Mouse (Mus musculus): ENCODE results near the gene Gfra1. TPM values are rescaled to one million over a fixed set of nuclear protein-coding genes. Genes with fewer than 3 reads are reported as not detected.
A peak's percentile ranks its signal among the peaks of the same experiment; 100 is the strongest.

Gfra1 gene
- polyA plus RNA-seq, 1 experiment from 2014 or later, result 33.0 TPM

DNA sequence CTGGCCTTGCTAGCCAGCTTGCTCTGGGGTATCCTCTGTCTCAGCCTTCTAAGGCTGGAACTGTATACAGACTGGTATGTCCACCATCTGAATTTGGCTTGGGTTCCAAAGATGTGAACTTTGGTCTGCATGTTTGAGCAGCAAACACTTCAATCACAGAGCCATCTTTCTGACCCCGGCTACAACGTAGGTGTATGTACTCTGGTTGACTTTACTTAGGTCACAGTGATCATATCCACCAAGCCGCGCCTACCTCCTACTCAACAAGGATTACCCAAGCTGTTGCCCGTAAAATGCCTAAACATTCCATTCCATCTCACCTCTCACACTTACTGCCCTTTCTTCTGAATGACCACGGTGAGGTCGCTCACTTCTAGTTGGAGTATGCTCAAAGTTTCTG is 14.5 kb downstream of the Gfra1 start:
- peaks cover 13% of the 10 kb centered on the region for H3K4me1 ChIP-seq
- H3K4me2 ChIP-seq, result no peak overlapping the region
- H3K9ac ChIP-seq, result no peak overlapping the region
- no peaks in the 10 kb centered on the region for H3K9me3 ChIP-seq
- no peak overlapping the region for H3K27ac ChIP-seq
- no peak overlapping the region for H3K4me3 ChIP-seq (replicated peaks)
- H3K27me3 ChIP-seq (replicated peaks), result no peaks in the 10 kb centered on the region
- WGBS, result 77% methylated on average over 7 of the region's 7 CpGs
- no peaks in the 10 kb centered on the region for H3K36me3 ChIP-seq
- ATAC-seq (ENCODE audit: insufficient read depth, low FRiP score, low read depth), result no peak

DNA sequence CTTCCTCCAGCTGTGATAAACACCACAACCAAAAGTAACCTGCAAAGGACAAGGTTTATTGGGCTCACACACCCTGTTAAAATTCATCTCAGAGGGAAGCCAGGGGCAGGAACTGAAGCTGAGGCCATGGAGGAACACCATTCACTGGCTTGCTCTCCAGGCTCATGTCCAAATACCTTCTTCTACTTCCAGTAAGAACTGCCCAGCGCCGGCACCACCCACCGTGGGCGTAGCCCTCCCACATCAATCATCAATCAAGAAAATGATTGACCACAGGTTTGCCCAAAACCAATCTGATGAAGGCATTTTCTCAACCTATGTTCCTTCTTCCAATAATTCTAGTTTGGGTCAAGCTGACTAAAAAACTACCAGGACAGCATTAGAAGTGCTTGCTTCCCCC is 16.9 kb downstream of the Gfra1 start:
- WGBS, result 74% methylated on average over 4 of the region's 4 CpGs
- Histone ChIP-seq H3K27ac (no peak overlapping the region), H3K4me1 (peaks cover 21% of the 10 kb centered on the region), H3K4me2 (no peak overlapping the region), H3K9me3 (no peaks in the 10 kb centered on the region), H3K4me3 (replicated peaks) (no peak overlapping the region), H3K27me3 (replicated peaks) (no peaks in the 10 kb centered on the region), H3K36me3 (no peaks in the 10 kb centered on the region), H3K9ac (no peak overlapping the region)
- no peak for ATAC-seq (ENCODE audit: insufficient read depth, low FRiP score, low read depth)

DNA sequence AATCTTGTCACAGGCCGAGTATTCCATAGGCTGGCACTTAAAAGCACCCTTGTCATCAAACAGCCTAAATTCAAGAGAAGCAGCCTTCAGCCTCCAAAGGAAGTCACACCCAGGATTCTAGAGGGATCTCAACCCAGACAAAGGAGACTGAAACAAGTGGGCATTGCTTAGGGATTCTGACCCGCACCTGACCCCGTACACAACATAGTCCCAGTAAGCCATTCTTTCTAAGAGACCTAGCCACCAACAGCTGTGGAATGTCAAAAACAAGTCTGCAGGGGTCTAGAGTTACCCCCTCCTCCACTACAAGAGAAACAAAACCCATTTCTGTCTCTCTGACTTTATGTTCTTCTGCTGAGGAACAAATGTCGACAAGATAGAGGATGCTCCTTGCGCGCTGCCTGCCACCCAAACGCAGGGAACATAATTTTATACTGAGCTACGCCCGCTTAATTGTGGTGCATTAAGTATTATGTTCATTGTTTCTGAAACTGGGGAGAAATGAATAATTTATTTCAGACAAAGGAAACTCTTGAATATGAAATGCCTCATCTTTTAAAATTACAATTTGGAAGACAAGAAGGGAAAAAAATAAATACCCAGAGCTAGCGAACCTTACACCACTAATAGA is 18.2 kb downstream of the Gfra1 start:
- no peak overlapping the region for H3K4me2 ChIP-seq
- H3K4me3 ChIP-seq (replicated peaks), result no peak overlapping the region
- H3K27ac ChIP-seq, result no peak overlapping the region
- H3K36me3 ChIP-seq, result no peaks in the 10 kb centered on the region
- H3K9ac ChIP-seq, result no peak overlapping the region
- 65% methylated on average over 10 of the region's 10 CpGs for WGBS
- no peaks in the 10 kb centered on the region for H3K27me3 ChIP-seq (replicated peaks)
- peaks cover 21% of the 10 kb centered on the region for H3K4me1 ChIP-seq
- no peaks in the 10 kb centered on the region for H3K9me3 ChIP-seq
- no peak for ATAC-seq (ENCODE audit: insufficient read depth, low FRiP score, low read depth)

DNA sequence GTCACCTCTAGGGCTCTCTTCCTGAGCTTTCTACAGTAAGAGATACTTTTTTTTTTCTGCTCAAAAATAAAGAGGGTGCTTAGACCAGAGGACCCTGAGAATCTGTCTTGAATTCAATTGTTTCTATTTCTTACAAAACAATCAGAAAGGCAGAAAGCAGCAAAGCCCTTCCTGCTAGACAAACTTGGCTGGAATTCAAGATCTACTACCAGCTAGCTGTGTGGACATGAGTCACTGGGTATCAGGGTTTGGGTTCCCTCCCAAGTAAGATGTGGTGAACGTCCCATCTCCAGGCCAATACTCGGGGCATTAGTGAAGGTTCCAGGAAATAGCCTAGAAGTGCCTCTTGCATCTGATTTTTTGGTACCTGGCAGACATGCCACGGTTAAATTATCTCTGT is 18.8 kb downstream of the Gfra1 start:
- no peaks in the 10 kb centered on the region for H3K27me3 ChIP-seq (replicated peaks)
- H3K4me1 ChIP-seq, result peaks cover 21% of the 10 kb centered on the region
- 56% methylated on average over 3 of the region's 3 CpGs for WGBS
- no peak overlapping the region for H3K27ac ChIP-seq
- no peak overlapping the region for H3K4me2 ChIP-seq
- no peak overlapping the region for H3K4me3 ChIP-seq (replicated peaks)
- H3K9me3 ChIP-seq, result no peaks in the 10 kb centered on the region
- ATAC-seq (ENCODE audit: insufficient read depth, low FRiP score, low read depth), result no peak
- no peaks in the 10 kb centered on the region for H3K36me3 ChIP-seq
- H3K9ac ChIP-seq, result no peak overlapping the region

DNA sequence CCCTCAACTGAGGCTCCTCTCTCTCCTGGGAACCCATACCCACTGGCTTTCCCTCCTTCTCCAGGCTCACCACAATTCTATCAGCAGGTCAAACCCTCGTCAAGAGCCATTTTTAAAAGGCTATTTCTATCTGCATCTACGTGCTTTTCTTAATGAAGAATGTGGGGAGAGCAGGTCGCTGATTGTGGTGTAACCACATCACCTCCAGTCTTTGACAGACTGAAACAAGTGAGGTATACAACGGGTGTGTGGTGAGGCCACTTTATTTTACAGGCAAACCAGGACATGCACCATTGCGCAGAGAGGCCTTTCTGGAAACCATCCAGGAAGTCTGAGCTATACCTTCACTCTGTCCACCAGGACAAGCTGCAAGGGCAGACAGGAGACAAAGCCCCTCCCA is 19.8 kb downstream of the Gfra1 start:
- 59% methylated on average over 5 of the region's 5 CpGs for WGBS
- no peak for ATAC-seq (ENCODE audit: insufficient read depth, low FRiP score, low read depth)

DNA sequence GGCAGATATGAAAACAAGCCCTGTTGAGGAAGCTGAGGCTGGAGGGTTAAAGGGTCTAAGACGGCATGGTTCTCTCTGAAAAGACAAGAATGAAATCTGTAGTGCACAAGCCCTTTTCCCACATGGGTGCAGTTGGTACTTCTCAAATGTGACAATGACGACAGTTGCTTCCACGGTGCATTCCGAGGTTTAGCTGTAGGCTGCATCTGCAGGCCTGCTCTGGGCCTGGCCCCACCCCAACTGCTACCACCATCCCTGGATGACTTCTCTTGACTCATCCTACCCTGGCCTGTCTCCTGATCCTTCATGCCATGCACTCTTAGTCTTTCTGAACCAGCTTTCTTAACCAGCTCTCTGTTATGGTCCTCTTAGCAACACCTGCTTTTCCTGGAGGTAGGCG is 22.9 kb downstream of the Gfra1 start:
- H3K27ac ChIP-seq, result no peak overlapping the region
- no peaks in the 10 kb centered on the region for H3K27me3 ChIP-seq (replicated peaks)
- H3K9ac ChIP-seq, result no peak overlapping the region
- no peak for ATAC-seq (ENCODE audit: insufficient read depth, low FRiP score, low read depth)
- WGBS, result 67% methylated on average over 5 of the region's 5 CpGs
- peaks cover 21% of the 10 kb centered on the region for H3K4me1 ChIP-seq
- no peaks in the 10 kb centered on the region for H3K9me3 ChIP-seq
- no peaks in the 10 kb centered on the region for H3K36me3 ChIP-seq
- no peak overlapping the region for H3K4me2 ChIP-seq
- H3K4me3 ChIP-seq (replicated peaks), result no peak overlapping the region

More for the DNA sequence above, 19.8 kb downstream of the Gfra1 start:
- Histone ChIP-seq H3K4me2 (no peak overlapping the region), H3K9ac (no peak overlapping the region), H3K4me1 (peaks cover 21% of the 10 kb centered on the region), H3K9me3 (no peaks in the 10 kb centered on the region), H3K27ac (no peak overlapping the region; the same call in 1 of the 2 replicates), H3K27me3 (replicated peaks) (no peaks in the 10 kb centered on the region), H3K36me3 (no peaks in the 10 kb centered on the region), H3K4me3 (replicated peaks) (no peak overlapping the region)

DNA sequence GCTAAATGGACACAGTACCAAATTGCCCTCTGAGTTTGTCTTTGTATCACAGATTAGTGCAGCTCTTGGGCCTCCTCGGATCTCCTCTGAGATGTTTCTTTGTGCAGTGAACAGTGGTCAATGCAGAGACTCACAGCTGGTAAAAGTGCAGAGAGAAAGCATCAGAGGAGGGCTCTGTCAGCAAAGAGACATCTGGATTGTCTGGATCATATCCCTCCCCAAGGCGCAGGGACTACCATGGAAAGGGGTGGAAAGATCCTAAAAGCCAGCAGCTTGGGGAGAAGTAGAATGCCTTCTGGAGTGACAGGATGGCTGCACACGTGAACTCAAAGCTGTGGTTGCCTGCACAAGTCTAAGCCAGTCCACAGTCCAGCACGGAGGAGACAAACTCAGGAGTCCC is 27.2 kb downstream of the Gfra1 start:
- no peak overlapping the region for H3K4me3 ChIP-seq (replicated peaks)
- no peak overlapping the region for H3K9ac ChIP-seq
- no peak overlapping the region for H3K27ac ChIP-seq
- no peak overlapping the region for H3K4me2 ChIP-seq
- 79% methylated on average over 4 of the region's 4 CpGs for WGBS
- no peak for ATAC-seq (ENCODE audit: insufficient read depth, low FRiP score, low read depth)
- no peaks in the 10 kb centered on the region for H3K27me3 ChIP-seq (replicated peaks)
- no peaks in the 10 kb centered on the region for H3K9me3 ChIP-seq
- H3K4me1 ChIP-seq, result no peaks in the 10 kb centered on the region
- no peaks in the 10 kb centered on the region for H3K36me3 ChIP-seq

DNA sequence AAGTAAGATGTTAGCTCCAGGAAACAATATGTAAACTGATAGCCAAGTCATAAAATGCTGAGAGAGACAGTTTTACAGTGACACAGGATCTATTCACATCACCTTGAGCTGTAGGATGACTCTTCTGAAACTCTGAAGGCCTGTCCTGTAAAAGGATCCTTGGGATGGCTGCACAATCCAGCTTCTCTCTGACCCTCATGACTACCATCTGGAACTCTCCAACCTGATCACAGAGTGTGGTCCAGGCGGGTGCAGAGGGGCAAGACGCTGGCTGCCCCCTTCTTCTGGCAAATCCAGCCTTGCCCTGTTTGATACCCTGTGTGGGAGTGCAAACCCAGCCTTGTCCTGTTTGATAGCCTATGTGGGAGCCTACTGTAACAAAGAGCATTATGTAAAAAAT is 28.4 kb downstream of the Gfra1 start:
- no peak overlapping the region for H3K4me2 ChIP-seq
- H3K27ac ChIP-seq, result no peak overlapping the region
- H3K9me3 ChIP-seq, result no peaks in the 10 kb centered on the region
- H3K4me1 ChIP-seq, result no peaks in the 10 kb centered on the region
- no peaks in the 10 kb centered on the region for H3K36me3 ChIP-seq
- H3K9ac ChIP-seq, result no peak overlapping the region
- H3K27me3 ChIP-seq (replicated peaks), result no peaks in the 10 kb centered on the region
- H3K4me3 ChIP-seq (replicated peaks), result no peak overlapping the region
- 86% methylated on average over 2 of the region's 2 CpGs for WGBS
- ATAC-seq (ENCODE audit: insufficient read depth, low FRiP score, low read depth), result no peak

DNA sequence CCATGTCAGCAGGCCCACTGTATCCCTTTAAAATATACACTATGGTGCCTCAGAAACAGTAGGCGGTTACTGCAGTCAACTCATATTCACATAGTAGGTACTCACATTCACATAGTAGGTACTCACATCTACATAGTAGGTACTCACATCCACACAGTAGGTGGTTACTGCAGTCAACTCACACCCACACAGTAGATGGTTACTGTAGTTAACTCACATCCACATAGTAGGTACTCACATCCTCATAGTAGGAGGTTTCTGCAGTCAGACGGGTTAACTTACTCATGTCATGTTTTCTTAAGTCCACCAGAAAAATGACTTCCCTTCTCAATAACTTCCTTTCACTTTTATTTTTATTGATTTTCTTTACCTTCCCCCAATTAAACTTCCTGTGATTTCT is 30.8 kb downstream of the Gfra1 start:
- H3K4me2 ChIP-seq, result no peak overlapping the region
- H3K9me3 ChIP-seq, result no peaks in the 10 kb centered on the region
- H3K4me3 ChIP-seq (replicated peaks), result no peak overlapping the region
- no peaks in the 10 kb centered on the region for H3K27me3 ChIP-seq (replicated peaks)
- H3K36me3 ChIP-seq, result no peaks in the 10 kb centered on the region
- H3K4me1 ChIP-seq, result peaks cover under 1% of the 10 kb centered on the region; the same call in 1 of the 2 replicates
- H3K9ac ChIP-seq, result no peak overlapping the region
- WGBS, result 72% methylated on average over 2 of the region's 2 CpGs
- H3K27ac ChIP-seq, result no peak overlapping the region
- ATAC-seq (ENCODE audit: insufficient read depth, low FRiP score, low read depth), result no peak

DNA sequence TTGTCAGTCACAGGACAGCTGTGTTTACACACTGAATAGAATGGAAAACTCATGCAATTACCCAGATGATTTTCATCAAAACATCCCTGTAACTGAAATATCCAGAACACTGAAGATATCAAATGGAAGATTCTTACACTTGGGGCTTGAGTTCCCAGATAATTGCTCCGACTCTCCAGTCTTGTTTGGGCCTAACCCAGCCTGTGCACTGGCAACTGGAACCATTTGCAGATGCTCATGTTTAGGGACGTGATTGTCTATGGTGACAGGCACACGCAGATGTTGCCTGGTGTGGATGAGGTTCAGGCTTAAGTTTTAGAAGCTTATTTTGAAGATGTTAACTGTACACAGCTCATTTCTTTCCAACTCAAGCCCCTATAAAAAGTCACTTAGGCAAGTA is 31.5 kb downstream of the Gfra1 start:
- Histone ChIP-seq H3K4me2 (no peak overlapping the region), H3K9ac (no peak overlapping the region), H3K9me3 (no peaks in the 10 kb centered on the region), H3K4me3 (replicated peaks) (no peak overlapping the region), H3K36me3 (no peaks in the 10 kb centered on the region), H3K27me3 (replicated peaks) (no peaks in the 10 kb centered on the region), H3K4me1 (peaks cover 8% of the 10 kb centered on the region), H3K27ac (no peak overlapping the region)
- 57% methylated on average over 3 of the region's 3 CpGs for WGBS
- no peak for ATAC-seq (ENCODE audit: insufficient read depth, low FRiP score, low read depth)

DNA sequence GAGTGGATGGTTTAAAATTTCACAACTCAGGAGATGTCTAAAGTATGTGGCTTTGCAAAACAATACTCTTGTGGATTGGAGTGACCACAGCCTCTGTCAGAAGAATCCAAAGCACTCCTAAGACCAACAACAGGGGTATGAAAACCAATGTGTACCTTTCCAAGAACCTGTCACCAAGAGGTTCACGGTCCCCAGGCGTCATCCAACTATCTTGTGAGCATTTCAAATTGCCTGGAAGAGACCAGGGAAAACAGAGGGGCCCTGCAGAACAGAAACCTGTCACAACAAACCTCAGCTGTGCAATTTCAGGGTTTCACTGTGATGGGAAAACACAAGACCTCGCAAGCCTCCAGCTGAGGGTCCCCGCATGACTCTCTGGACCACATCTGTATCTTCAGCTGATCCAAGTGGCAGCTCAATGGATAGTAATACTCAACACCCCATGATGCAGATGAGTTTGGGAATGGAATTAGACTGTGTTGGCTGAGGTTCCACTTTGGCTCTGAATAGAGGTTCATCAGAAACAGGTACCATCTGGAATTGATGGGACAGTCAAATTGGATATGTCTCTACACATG is 32.7 kb downstream of the Gfra1 start:
- no peaks in the 10 kb centered on the region for H3K27me3 ChIP-seq (replicated peaks)
- H3K4me2 ChIP-seq, result no peak overlapping the region
- 81% methylated on average over 4 of the region's 4 CpGs for WGBS
- H3K4me3 ChIP-seq (replicated peaks), result no peak overlapping the region
- no peaks in the 10 kb centered on the region for H3K9me3 ChIP-seq
- no peaks in the 10 kb centered on the region for H3K36me3 ChIP-seq
- no peak overlapping the region for H3K9ac ChIP-seq
- ATAC-seq (ENCODE audit: insufficient read depth, low FRiP score, low read depth), result no peak
- no peak overlapping the region for H3K27ac ChIP-seq
- H3K4me1 ChIP-seq, result peaks cover 9% of the 10 kb centered on the region

DNA sequence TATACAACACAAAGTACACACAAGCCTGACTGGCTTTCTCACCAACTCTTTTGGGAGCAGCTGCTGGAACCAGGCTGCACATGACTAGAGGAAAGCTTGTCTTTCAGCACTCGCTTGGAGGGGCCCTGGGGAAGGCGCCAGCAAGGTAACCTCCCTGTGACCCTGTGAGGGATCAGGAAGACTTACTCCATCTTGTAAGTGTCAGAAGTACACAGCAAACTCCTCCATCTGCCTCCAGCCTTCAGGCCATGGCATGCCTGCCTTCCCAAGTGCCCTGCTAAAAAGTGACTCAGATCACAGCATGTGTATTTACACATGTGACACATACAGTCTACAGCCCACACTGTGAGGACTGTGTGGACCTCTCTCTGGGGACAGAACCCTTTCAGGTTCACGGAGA is 36.0 kb downstream of the Gfra1 start:
- H3K9ac ChIP-seq, result no peak overlapping the region

DNA sequence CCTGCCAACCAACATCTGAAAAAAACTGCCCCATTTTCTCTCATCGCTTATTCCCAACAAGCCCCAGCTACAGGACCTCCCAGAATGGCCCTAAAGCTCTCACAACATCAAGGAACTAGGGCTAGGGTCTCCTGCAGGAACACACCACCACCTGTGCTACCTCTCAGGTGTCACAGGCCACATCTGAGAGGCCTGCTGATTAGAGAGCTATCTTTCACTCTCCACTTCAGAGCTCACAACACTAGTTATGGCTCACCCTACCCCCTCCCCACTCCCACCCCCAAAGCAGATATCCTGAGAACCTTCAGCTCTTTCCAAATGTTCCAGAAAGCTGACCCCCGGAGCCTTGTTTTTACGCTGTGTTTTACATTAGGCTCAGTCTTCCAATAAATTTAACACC is 36.4 kb downstream of the Gfra1 start:
- 30% methylated on average over 3 of the region's 3 CpGs for WGBS
- Histone ChIP-seq H3K27me3 (replicated peaks) (no peaks in the 10 kb centered on the region), H3K36me3 (no peaks in the 10 kb centered on the region), H3K4me3 (replicated peaks) (no peak overlapping the region), H3K9ac (no peak overlapping the region), H3K9me3 (no peaks in the 10 kb centered on the region), H3K4me2 (no peak overlapping the region), H3K27ac (peak overlapping the region; percentile 63), H3K4me1 (peaks cover 9% of the 10 kb centered on the region)
- ATAC-seq (ENCODE audit: insufficient read depth, low FRiP score, low read depth), result no peak

More for the DNA sequence above, 36.0 kb downstream of the Gfra1 start:
- H3K9me3 ChIP-seq, result no peaks in the 10 kb centered on the region
- peaks cover 9% of the 10 kb centered on the region for H3K4me1 ChIP-seq
- no peaks in the 10 kb centered on the region for H3K36me3 ChIP-seq
- H3K4me3 ChIP-seq (replicated peaks), result no peak overlapping the region
- H3K4me2 ChIP-seq, result no peak overlapping the region
- peak overlapping the region; percentile 63 for H3K27ac ChIP-seq
- WGBS, result 14% methylated on average over 3 of the region's 3 CpGs
- no peaks in the 10 kb centered on the region for H3K27me3 ChIP-seq (replicated peaks)
- ATAC-seq (ENCODE audit: insufficient read depth, low FRiP score, low read depth), result peak; percentile 86
